Mouse (Mus musculus) lung, postnatal 0 days (tissue): ENCODE data around the gene Vrk1.

Experiments
- CTCF ChIP-seq: IDR thresholded peaks from 2 replicates; pipeline ENCODE4 v1.5.1; 2016; ENCODE audit warnings: antibody characterized with exemption, mild to moderate bottlenecking
- EP300 ChIP-seq: IDR thresholded peaks from 2 replicates; pipeline ENCODE4 v1.6.1; 2016; ENCODE audit warnings: antibody characterized with exemption, mild to moderate bottlenecking, control low read depth

GRCm38 (mm10) chr12:106020063-106020462 lies 10.0 kb downstream of the Vrk1 start:
- TF ChIP-seq CTCF (no peak), EP300 (no peak)
